Mouse (Mus musculus): ENCODE results near the gene Echdc3. TPM values are rescaled to one million over a fixed set of nuclear protein-coding genes. Genes with fewer than 3 reads are reported as not detected.

Echdc3 gene
- polyA plus RNA-seq (2012; ENCODE audit: insufficient read depth, low replicate concordance): 1.9 TPM in 1 of 2 replicates, not detected in the other

GRCm38 (mm10) chr2:6212724-6213511 lies at the start of gene Echdc3:
Gene Echdc3 (minus strand): TSS chr2:6213033.
- H3K27me3 ChIP-seq (replicated peaks): peaks cover 6% of the 10 kb centered on the region
- TF ChIP-seq GATA1 (IDR thresholded peaks at IDR 0.05; ENCODE audit: borderline replicate concordance, low read length) (no peak), FLI1 (IDR thresholded peaks at IDR 0.05; ENCODE audit: low read length) (peak; percentile 62; the same call in 1 of the 2 replicates)
- no peaks in the 10 kb centered on the region for H3K36me3 ChIP-seq (replicated peaks; ENCODE audit: low read length)
- H3K4me1 ChIP-seq: peaks cover 51% of the 10 kb centered on the region
- H3K9me3 ChIP-seq: no peaks in the 10 kb centered on the region
- peak within 1 kb of the TSS; percentile 88 for H3K4me3 ChIP-seq (replicated peaks)

GRCm38 (mm10) chr2:6261718-6262117 lies 48.9 kb upstream of the Echdc3 start:
- Histone ChIP-seq H3K36me3 (replicated peaks; ENCODE audit: low read length) (peaks cover 6% of the 10 kb centered on the region), H3K4me1 (peaks cover 36% of the 10 kb centered on the region), H3K27me3 (replicated peaks) (peaks cover 41% of the 10 kb centered on the region), H3K9me3 (peaks cover 25% of the 10 kb centered on the region), H3K4me3 (replicated peaks) (no peak overlapping the region)
- TF ChIP-seq GATA1 (IDR thresholded peaks at IDR 0.05; ENCODE audit: borderline replicate concordance, low read length): no peak
- TF ChIP-seq FLI1 (IDR thresholded peaks at IDR 0.05; ENCODE audit: low read length): no peak

- Histone ChIP-seq H3K4me3 (replicated peaks) (no peak overlapping the region), H3K9me3 (peaks cover 24% of the 10 kb centered on the region), H3K27me3 (replicated peaks) (peaks cover 44% of the 10 kb centered on the region), H3K4me1 (peaks cover 41% of the 10 kb centered on the region), H3K36me3 (replicated peaks; ENCODE audit: low read length) (peaks cover 6% of the 10 kb centered on the region)
- no peak for TF ChIP-seq GATA1 (IDR thresholded peaks at IDR 0.05; ENCODE audit: borderline replicate concordance, low read length)
Measured at GRCm38 (mm10) chr2:6261201-6261672, 48.4 kb upstream of the Echdc3 start.

GRCm38 (mm10) chr2:6260661-6261060 lies 47.8 kb upstream of the Echdc3 start:
- Histone ChIP-seq H3K27me3 (replicated peaks) (peaks cover 42% of the 10 kb centered on the region), H3K9me3 (peaks cover 18% of the 10 kb centered on the region), H3K36me3 (replicated peaks; ENCODE audit: low read length) (peaks cover under 1% of the 10 kb centered on the region), H3K4me3 (replicated peaks) (no peak overlapping the region), H3K4me1 (peaks cover 44% of the 10 kb centered on the region)
- TF ChIP-seq GATA1 (IDR thresholded peaks at IDR 0.05; ENCODE audit: borderline replicate concordance, low read length) (no peak), FLI1 (IDR thresholded peaks at IDR 0.05; ENCODE audit: low read length) (no peak)

- Histone ChIP-seq H3K27me3 (replicated peaks) (peaks cover 37% of the 10 kb centered on the region), H3K9me3 (peaks cover 14% of the 10 kb centered on the region), H3K4me3 (replicated peaks) (no peak overlapping the region), H3K4me1 (peaks cover 33% of the 10 kb centered on the region), H3K36me3 (replicated peaks; ENCODE audit: low read length) (no peaks in the 10 kb centered on the region)
- TF ChIP-seq FLI1 (IDR thresholded peaks at IDR 0.05; ENCODE audit: low read length) (no peak), GATA1 (IDR thresholded peaks at IDR 0.05; ENCODE audit: borderline replicate concordance, low read length) (no peak)
Measured at GRCm38 (mm10) chr2:6259182-6259581, 46.3 kb upstream of the Echdc3 start.

- H3K9me3 ChIP-seq: peaks cover 16% of the 10 kb centered on the region
- peaks cover 40% of the 10 kb centered on the region for H3K27me3 ChIP-seq (replicated peaks)
- no peak for TF ChIP-seq GATA1 (IDR thresholded peaks at IDR 0.05; ENCODE audit: borderline replicate concordance, low read length)
- no peak for TF ChIP-seq FLI1 (IDR thresholded peaks at IDR 0.05; ENCODE audit: low read length)
- H3K4me3 ChIP-seq (replicated peaks): no peak overlapping the region
- H3K4me1 ChIP-seq: peaks cover 22% of the 10 kb centered on the region
- H3K36me3 ChIP-seq (replicated peaks; ENCODE audit: low read length): no peaks in the 10 kb centered on the region
Measured at GRCm38 (mm10) chr2:6258026-6258425, 45.2 kb upstream of the Echdc3 start.

- TF ChIP-seq FLI1 (IDR thresholded peaks at IDR 0.05; ENCODE audit: low read length) (no peak), GATA1 (IDR thresholded peaks at IDR 0.05; ENCODE audit: borderline replicate concordance, low read length) (no peak)
Measured at GRCm38 (mm10) chr2:6257146-6257545, 44.3 kb upstream of the Echdc3 start.

GRCm38 (mm10) chr2:6255989-6256841 lies 43.4 kb upstream of the Echdc3 start:
- no peaks in the 10 kb centered on the region for H3K36me3 ChIP-seq (replicated peaks; ENCODE audit: low read length)
- peaks cover 19% of the 10 kb centered on the region for H3K4me1 ChIP-seq
- no peak for TF ChIP-seq GATA1 (IDR thresholded peaks at IDR 0.05; ENCODE audit: borderline replicate concordance, low read length)
- no peak for TF ChIP-seq FLI1 (IDR thresholded peaks at IDR 0.05; ENCODE audit: low read length)
- H3K9me3 ChIP-seq: peaks cover 16% of the 10 kb centered on the region
- peaks cover 50% of the 10 kb centered on the region for H3K27me3 ChIP-seq (replicated peaks)
- peak overlapping the region; percentile 21 for H3K4me3 ChIP-seq (replicated peaks)

More at GRCm38 (mm10) chr2:6257146-6257545, 44.3 kb upstream of the Echdc3 start:
- peaks cover 16% of the 10 kb centered on the region for H3K9me3 ChIP-seq
- H3K27me3 ChIP-seq (replicated peaks): peaks cover 46% of the 10 kb centered on the region
- no peak overlapping the region for H3K4me3 ChIP-seq (replicated peaks)
- H3K36me3 ChIP-seq (replicated peaks; ENCODE audit: low read length): no peaks in the 10 kb centered on the region
- peaks cover 15% of the 10 kb centered on the region for H3K4me1 ChIP-seq

GRCm38 (mm10) chr2:6255402-6255988 lies 42.7 kb upstream of the Echdc3 start:
- Histone ChIP-seq H3K27me3 (replicated peaks) (peaks cover 52% of the 10 kb centered on the region), H3K4me3 (replicated peaks) (no peak overlapping the region), H3K36me3 (replicated peaks; ENCODE audit: low read length) (no peaks in the 10 kb centered on the region), H3K4me1 (peaks cover 24% of the 10 kb centered on the region), H3K9me3 (peaks cover 14% of the 10 kb centered on the region)
- TF ChIP-seq FLI1 (IDR thresholded peaks at IDR 0.05; ENCODE audit: low read length) (no peak), GATA1 (IDR thresholded peaks at IDR 0.05; ENCODE audit: borderline replicate concordance, low read length) (no peak)
